Mouse (Mus musculus): ENCODE data around the gene Sf3b3.

Sf3b3 gene

GRCm38 (mm10) chr8:110847645-110848495 lies 1.3 kb upstream of the Sf3b3 start:
- no peak for DNase-seq (ENCODE audit: low read depth, low spot score)

- DNase-seq (ENCODE audit: low read depth, low spot score) = no peak
These were observed 573 bp upstream of the Sf3b3 start for GRCm38 (mm10) chr8:110847171-110847549.

GRCm38 (mm10) chr8:110845821-110846404 lies 674 bp downstream of the Sf3b3 start:
- DNase-seq (ENCODE audit: low read depth, low spot score) = peak; percentile 51

GRCm38 (mm10) chr8:110844941-110845340 lies 1.6 kb downstream of the Sf3b3 start:
- peak; percentile 7 for DNase-seq (ENCODE audit: low read depth, low spot score)

- no peak for DNase-seq (ENCODE audit: low read depth, low spot score)
These were observed 3.4 kb downstream of the Sf3b3 start for GRCm38 (mm10) chr8:110843207-110843606.

GRCm38 (mm10) chr8:110842012-110842574 lies 4.5 kb downstream of the Sf3b3 start:
- peak; percentile 10 for DNase-seq (ENCODE audit: low read depth, low spot score)

- DNase-seq (ENCODE audit: low read depth, low spot score) = no peak
These were observed 14.6 kb downstream of the Sf3b3 start for GRCm38 (mm10) chr8:110831956-110832355.

GRCm38 (mm10) chr8:110828511-110828910 lies 18.1 kb downstream of the Sf3b3 start:
- no peak for DNase-seq (ENCODE audit: low read depth, low spot score)

GRCm38 (mm10) chr8:110824861-110825260 lies 21.7 kb downstream of the Sf3b3 start:
- no peak for DNase-seq (ENCODE audit: low read depth, low spot score)

GRCm38 (mm10) chr8:110821960-110822359 lies 24.6 kb downstream of the Sf3b3 start:
- no peak for DNase-seq (ENCODE audit: low read depth, low spot score)

- no peak for DNase-seq (ENCODE audit: low read depth, low spot score)
These were observed 26.3 kb downstream of the Sf3b3 start for GRCm38 (mm10) chr8:110820257-110820656.

- no peak for DNase-seq (ENCODE audit: low read depth, low spot score)
These were observed 28.0 kb downstream of the Sf3b3 start for GRCm38 (mm10) chr8:110818593-110818992.

- no peak for DNase-seq (ENCODE audit: low read depth, low spot score)
These were observed 29.6 kb downstream of the Sf3b3 start for GRCm38 (mm10) chr8:110816990-110817389.

- no peak for DNase-seq (ENCODE audit: low read depth, low spot score)
These were observed 31.3 kb downstream of the Sf3b3 start for GRCm38 (mm10) chr8:110815308-110815707.

- DNase-seq (ENCODE audit: low read depth, low spot score) = no peak
These were observed 33.3 kb downstream of the Sf3b3 start for GRCm38 (mm10) chr8:110813081-110813812.

GRCm38 (mm10) chr8:110812349-110813080 lies 34.1 kb downstream of the Sf3b3 start:
- no peak for DNase-seq (ENCODE audit: low read depth, low spot score)

- no peak for DNase-seq (ENCODE audit: low read depth, low spot score)
These were observed 34.8 kb downstream of the Sf3b3 start for GRCm38 (mm10) chr8:110811793-110812192.

GRCm38 (mm10) chr8:110811116-110811515 lies 35.5 kb downstream of the Sf3b3 start:
- DNase-seq (ENCODE audit: low read depth, low spot score) = no peak

GRCm38 (mm10) chr8:110810481-110811065 lies 36.0 kb downstream of the Sf3b3 start:
- no peak for DNase-seq (ENCODE audit: low read depth, low spot score)

GRCm38 (mm10) chr8:110809831-110810230 lies 36.8 kb downstream of the Sf3b3 start:
- DNase-seq (ENCODE audit: low read depth, low spot score) = no peak
